ENCODE assay signal across 10 mouse cellular contexts in the genomic region with DNA sequence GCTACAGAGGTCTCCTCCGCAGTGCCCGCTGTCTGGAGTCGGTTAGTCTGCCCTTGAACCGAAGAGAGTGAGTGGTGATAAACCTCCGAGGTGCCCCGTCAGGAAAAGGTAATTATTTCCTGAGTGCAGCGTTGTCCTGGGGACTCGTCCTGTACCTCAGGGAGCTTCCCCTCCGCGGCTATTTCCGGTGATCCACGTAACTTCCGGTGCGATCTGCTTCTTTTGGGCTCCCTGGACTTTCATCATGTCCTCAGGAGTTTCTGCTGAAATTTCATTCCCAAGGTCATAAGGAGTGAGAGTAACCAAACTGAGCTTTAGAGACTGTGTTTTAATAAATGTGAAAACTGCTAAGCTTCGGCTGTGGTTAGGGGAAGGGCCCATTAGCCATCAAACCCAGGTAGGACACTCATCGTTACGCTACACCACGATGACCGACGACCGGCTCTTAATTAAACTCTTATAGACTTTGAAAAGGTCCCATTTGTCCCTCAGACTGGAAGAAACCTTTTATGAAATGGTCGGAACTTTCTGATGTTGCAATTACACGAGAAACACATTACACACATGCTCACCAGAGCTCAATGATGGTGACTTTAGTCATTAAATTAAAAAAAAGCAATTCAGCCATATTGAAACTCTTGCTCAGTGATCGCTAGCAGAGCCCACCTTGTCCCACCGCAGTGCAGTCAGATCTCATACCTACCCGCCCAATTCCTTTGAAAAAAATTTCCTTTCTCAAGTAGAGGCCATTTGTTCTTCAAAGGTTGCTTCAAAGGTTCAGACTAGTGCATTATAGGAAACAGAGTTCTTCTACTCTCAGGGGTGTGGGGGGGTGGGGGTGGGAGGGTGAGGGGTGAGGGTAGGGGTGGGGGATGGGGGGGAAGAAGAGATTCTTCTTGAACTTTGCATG.
DNase-seq lines count a peak whose midpoint lies in the region; ATAC-seq and TF ChIP-seq lines count a peak whose summit lies in the region.
"Had no signal": no experiment of that assay in that cellular context is flagged by ENCODE, and none has a peak within 500 bp of the region (broad histone marks: within the 10 kb centered on the region; RNA-seq: fewer than 3 reads in every experiment).

No protein-coding gene starts in this region.

- H3K27me3 ChIP-seq in liver, embryonic 15.5 days, result no peaks in the 10 kb centered on the region
- H3K27me3 ChIP-seq in hindbrain, postnatal 0 days (ENCODE audit: insufficient read depth, low read length), result no peaks in the 10 kb centered on the region
- H3K27me3 ChIP-seq in neural tube, embryonic 15.5 days (replicated peaks), result no peaks in the 10 kb centered on the region
- no peaks in the 10 kb centered on the region for H3K27me3 ChIP-seq in forebrain, embryonic 15.5 days
- H3K27me3 ChIP-seq: forebrain, embryonic 13.5 days had no signal

- no peak overlapping the region for H3K9ac ChIP-seq in liver, embryonic 15.5 days
- H3K9ac ChIP-seq in hindbrain, postnatal 0 days (replicated peaks; ENCODE audit: low read length), result no peak overlapping the region
- no peak overlapping the region for H3K9ac ChIP-seq in neural tube, embryonic 15.5 days (replicated peaks)
- H3K9ac ChIP-seq in forebrain, embryonic 15.5 days (replicated peaks), result no peak overlapping the region
- H3K9ac ChIP-seq: forebrain, embryonic 13.5 days had no signal

- ATAC-seq in liver, embryonic 15.5 days (ENCODE audit: insufficient read depth), result no peak
- no peak for ATAC-seq in hindbrain, postnatal 0 days
- no peak for ATAC-seq in neural tube, embryonic 15.5 days (ENCODE audit: low FRiP score)
- no peak for ATAC-seq in forebrain, embryonic 15.5 days (replicated peaks)
- ATAC-seq: forebrain, embryonic 13.5 days had no signal

- peak overlapping the region; percentile 42 for H3K4me2 ChIP-seq in liver, embryonic 15.5 days
- no peak overlapping the region for H3K4me2 ChIP-seq in hindbrain, postnatal 0 days (ENCODE audit: low read depth, low read length)
- H3K4me2 ChIP-seq in neural tube, embryonic 15.5 days, result no peak overlapping the region
- H3K4me2 ChIP-seq in forebrain, embryonic 15.5 days (replicated peaks), result no peak overlapping the region
- H3K4me2 ChIP-seq: forebrain, embryonic 13.5 days had no signal

- 34% methylated on average over 26 of the region's 26 CpGs for WGBS in liver, embryonic 15.5 days (ENCODE audit: insufficient replicate concordance)
- WGBS in hindbrain, postnatal 0 days, result 81% methylated on average over 26 of the region's 26 CpGs
- WGBS in neural tube, embryonic 15.5 days, result 74% methylated on average over 26 of the region's 26 CpGs
- WGBS in forebrain, embryonic 15.5 days, result 79% methylated on average over 26 of the region's 26 CpGs

- no peak overlapping the region for H3K4me3 ChIP-seq in liver, embryonic 15.5 days (replicated peaks)
- no peak overlapping the region for H3K4me3 ChIP-seq in hindbrain, postnatal 0 days (ENCODE audit: low read length)
- H3K4me3 ChIP-seq in neural tube, embryonic 15.5 days (replicated peaks), result no peak overlapping the region
- H3K4me3 ChIP-seq in forebrain, embryonic 15.5 days, result no peak overlapping the region
- H3K4me3 ChIP-seq: forebrain, embryonic 13.5 days had no signal

- H3K4me1 ChIP-seq in liver, embryonic 15.5 days (replicated peaks), result 0 out of 2 replicates have a peak, but pooled peaks cover 4% of the 10 kb centered on the region
- no peaks in the 10 kb centered on the region for H3K4me1 ChIP-seq in hindbrain, postnatal 0 days (ENCODE audit: insufficient read depth, low read length)
- peaks cover 3% of the 10 kb centered on the region; the same call in 1 of the 2 replicates for H3K4me1 ChIP-seq in neural tube, embryonic 15.5 days
- no peaks in the 10 kb centered on the region for H3K4me1 ChIP-seq in forebrain, embryonic 15.5 days
- H3K4me1 ChIP-seq: forebrain, embryonic 13.5 days had no signal

- peak; percentile 15 for DNase-seq in adrenal gland, postnatal 10 days
- DNase-seq in adrenal gland, postnatal 25 days, result no peak
- peak; percentile 92 for DNase-seq in ES-CJ7 (ENCODE audit: low read depth, low spot score)
- DNase-seq in spleen, postnatal 10 days (ENCODE audit: low spot score in 2 of 2), result peak; percentile 24 to 57
- no peak for DNase-seq in hindbrain, postnatal 0 days (ENCODE audit: low spot score)
- DNase-seq: kidney, adult 18-20 months had no signal

- H3K27ac ChIP-seq in liver, embryonic 15.5 days (replicated peaks), result no peak overlapping the region
- no peak overlapping the region for H3K27ac ChIP-seq in hindbrain, postnatal 0 days
- H3K27ac ChIP-seq in neural tube, embryonic 15.5 days (replicated peaks), result no peak overlapping the region
- H3K27ac ChIP-seq in forebrain, embryonic 15.5 days (replicated peaks), result no peak overlapping the region
- H3K27ac ChIP-seq: forebrain, embryonic 13.5 days had no signal

- no peak for TF ChIP-seq CTCF in hindbrain, postnatal 0 days (IDR thresholded peaks at IDR 0.05; ENCODE audit: low read depth)

- no peaks in the 10 kb centered on the region for H3K9me3 ChIP-seq in liver, embryonic 15.5 days (replicated peaks)
- H3K9me3 ChIP-seq in hindbrain, postnatal 0 days (ENCODE audit: low read length), result no peaks in the 10 kb centered on the region
- no peaks in the 10 kb centered on the region for H3K9me3 ChIP-seq in neural tube, embryonic 15.5 days (replicated peaks)
- H3K9me3 ChIP-seq in forebrain, embryonic 15.5 days, result no peaks in the 10 kb centered on the region
- H3K9me3 ChIP-seq: forebrain, embryonic 13.5 days had no signal

- no peaks in the 10 kb centered on the region for H3K36me3 ChIP-seq in liver, embryonic 15.5 days (replicated peaks)
- H3K36me3 ChIP-seq in hindbrain, postnatal 0 days (ENCODE audit: insufficient read depth, low read length), result no peaks in the 10 kb centered on the region
- H3K36me3 ChIP-seq in neural tube, embryonic 15.5 days, result no peaks in the 10 kb centered on the region
- no peaks in the 10 kb centered on the region for H3K36me3 ChIP-seq in forebrain, embryonic 15.5 days

Comparison
In these comparisons a context has a peak if more than half of its experiments do, and no peak if none do; other contexts are left out.
1. DNase-seq: peak in adrenal gland, postnatal 10 days (single experiment), ES-CJ7 (single experiment) and spleen, postnatal 10 days (2 of 2); none in adrenal gland, postnatal 25 days (single experiment) and hindbrain, postnatal 0 days (single experiment).